In the genomic region with DNA sequence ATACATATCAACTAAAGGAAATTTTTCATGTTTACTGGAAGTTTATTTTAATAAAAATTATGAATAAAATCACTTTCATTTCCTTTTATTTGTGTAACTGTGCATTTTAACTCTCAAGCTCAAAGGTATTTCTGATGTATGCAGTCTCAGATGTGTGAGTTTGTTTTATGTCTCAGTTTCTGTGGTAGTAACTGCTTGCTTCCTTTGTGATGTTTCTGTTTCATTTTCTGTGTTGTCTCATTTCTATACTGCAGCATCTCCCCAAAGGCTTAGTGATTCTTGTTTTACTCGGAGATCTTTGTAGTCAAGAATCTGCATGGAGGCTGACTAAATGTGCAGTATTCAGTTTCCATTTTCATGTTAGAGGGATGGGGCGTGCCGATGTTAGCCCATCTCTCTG, we compare ENCODE assay signal across 14 mouse cellular contexts.
"Had no signal": no experiment of that assay in that cellular context is flagged by ENCODE, and none has a peak within 500 bp of the region (broad histone marks: within the 10 kb centered on the region; RNA-seq: fewer than 3 reads in every experiment).

No protein-coding gene starts in this region.

- ATAC-seq: intestine, embryonic 16.5 days; liver, embryonic 12.5 days had no signal

- H3K4me3 ChIP-seq: limb, embryonic 15.5 days; liver, embryonic 12.5 days; lung, embryonic 15.5 days; neural tube, embryonic 13.5 days had no signal

- H3K4me1 ChIP-seq: limb, embryonic 15.5 days; lung, embryonic 15.5 days; neural tube, embryonic 13.5 days had no signal

- H3K9ac ChIP-seq: limb, embryonic 15.5 days; liver, embryonic 12.5 days; lung, embryonic 15.5 days; neural tube, embryonic 13.5 days had no signal

- H3K27ac ChIP-seq: kidney, postnatal 0 days; limb, embryonic 15.5 days; liver, embryonic 12.5 days; lung, embryonic 15.5 days; macrophage; neural tube, embryonic 13.5 days had no signal

- H3K9me3 ChIP-seq: limb, embryonic 15.5 days; liver, embryonic 12.5 days; lung, embryonic 15.5 days; neural tube, embryonic 13.5 days had no signal

- H3K4me2 ChIP-seq: limb, embryonic 15.5 days; liver, embryonic 12.5 days; lung, embryonic 15.5 days; neural tube, embryonic 13.5 days had no signal

- DNase-seq: kidney, adult 9 months; kidney, postnatal 36 days; layer of hippocampus, adult 9-11 months; layer of hippocampus, postnatal 36 days; lung, postnatal 14 days; midbrain, embryonic 14.5 days; right cerebral cortex, adult 18-20 months had no signal

- H3K27me3 ChIP-seq: limb, embryonic 15.5 days; liver, embryonic 12.5 days; lung, embryonic 15.5 days; neural tube, embryonic 13.5 days had no signal
